Mouse (Mus musculus) layer of hippocampus, adult 8-10 months (tissue): Measurements from ENCODE around the gene Ell. TPM values are rescaled to one million over a fixed set of nuclear protein-coding genes. Genes with fewer than 3 reads are reported as not detected.
A peak's percentile ranks its signal among the peaks of the same experiment; 100 is the strongest.
"Not testable (repeated sequence)": the region's sequence is repeated elsewhere in the genome, so short reads cannot be mapped to it uniquely, and the experiment has no call there.

Source experiments
- DNase-seq, 2 experiments: peaks; one replicate each; pipeline ENCODE4 v3.0.0; 2022; ENCODE audit warnings: low spot score in 2 of 2
- total RNA-seq, 4 experiments: library from RNA; stranded (reverse); gene quantifications; 2 replicates each; pipeline ENCODE4 v1.2.4; 2022

Gene Ell
- total RNA-seq, 4 experiments from 2014 or later = 19.6 to 22.0 (median 20.8) TPM

DNA sequence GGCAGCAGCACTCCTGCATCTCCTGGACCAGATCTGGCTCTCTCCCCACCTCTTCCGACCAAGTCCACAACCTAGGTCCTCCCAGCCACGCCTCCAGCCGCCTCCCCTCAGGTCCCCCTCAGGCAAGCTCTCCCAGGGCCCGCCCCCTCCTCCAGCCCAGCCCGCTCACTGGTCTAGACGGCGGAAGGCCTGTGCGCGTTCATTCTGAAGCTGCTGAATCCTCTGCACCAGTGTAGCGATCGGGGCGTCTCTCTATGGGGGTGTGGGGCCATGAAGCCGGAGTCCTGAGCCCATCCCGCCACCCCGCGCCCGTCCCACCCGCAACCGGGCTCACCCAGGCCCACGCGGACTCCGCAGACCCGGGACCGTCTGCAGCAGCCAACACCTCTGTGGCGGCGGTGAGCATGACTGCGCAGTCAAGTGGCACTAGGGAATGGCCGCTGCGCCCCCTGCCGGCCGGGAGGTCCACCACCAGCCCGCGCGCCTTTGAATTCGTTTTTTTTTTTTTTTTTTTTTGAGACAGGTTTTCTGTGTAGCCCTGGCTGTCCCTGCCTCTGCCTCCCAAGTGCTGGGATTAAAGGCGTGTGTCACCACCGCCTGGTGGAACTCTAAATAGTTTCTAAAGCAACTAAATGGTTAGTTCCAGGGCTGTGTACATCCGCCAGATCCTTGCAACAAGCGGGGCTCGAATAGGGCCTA lies 32.8 kb upstream of the Ell start, which contains the start of gene Rex1bd:
Gene Rex1bd (minus strand): TSS at position 425 of the 699 bp plus-strand sequence.
- peak; percentile 88 to 91 for DNase-seq

DNA sequence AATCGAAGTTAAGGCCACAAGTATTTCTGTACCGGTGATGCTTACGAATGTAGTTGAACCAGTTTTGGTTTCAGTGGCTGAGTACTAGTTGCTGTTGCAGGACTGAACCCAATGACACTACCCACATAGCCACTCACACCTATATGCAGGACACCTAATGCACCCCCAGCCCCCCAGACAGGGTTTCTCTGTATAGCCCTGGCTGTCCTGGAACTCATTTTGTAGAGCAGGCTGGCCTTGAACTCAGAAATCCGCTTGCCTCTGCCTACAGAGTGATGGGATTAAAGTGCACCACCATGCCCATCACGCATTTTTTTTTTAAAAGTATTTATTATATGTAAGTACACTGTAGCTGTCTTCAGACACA lies 32.2 kb upstream of the Ell start:
- no peak for DNase-seq

DNA sequence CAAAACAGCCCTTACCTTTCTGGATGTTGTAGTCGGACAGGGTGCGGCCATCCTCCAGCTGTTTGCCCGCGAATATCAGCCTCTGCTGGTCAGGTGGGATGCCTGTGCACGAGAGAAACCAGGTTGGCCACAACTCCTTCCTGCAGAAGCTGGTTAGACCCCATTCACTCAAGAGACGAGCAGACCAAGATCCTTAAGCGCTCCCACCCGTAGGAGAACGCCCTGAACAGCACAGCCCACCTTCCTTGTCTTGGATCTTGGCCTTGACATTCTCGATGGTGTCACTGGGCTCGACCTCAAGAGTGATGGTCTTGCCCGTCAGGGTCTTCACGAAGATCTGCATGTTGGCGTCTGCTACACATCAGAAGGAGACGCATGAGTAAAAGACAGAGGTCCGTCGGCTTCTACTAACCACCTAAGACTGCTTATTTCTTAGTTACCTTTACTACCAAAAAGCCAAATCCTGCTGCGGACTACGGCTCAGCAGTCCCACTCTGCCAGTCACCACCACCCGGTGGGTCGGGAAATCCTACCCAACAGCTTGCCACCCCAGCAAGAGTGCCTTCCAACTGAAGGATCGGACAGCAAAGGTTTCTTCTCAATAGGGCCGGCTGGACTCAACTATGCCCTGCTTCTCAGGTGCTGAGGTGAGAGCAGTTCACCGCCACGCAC lies 29.8 kb upstream of the Ell start:
- DNase-seq = no peak

DNA sequence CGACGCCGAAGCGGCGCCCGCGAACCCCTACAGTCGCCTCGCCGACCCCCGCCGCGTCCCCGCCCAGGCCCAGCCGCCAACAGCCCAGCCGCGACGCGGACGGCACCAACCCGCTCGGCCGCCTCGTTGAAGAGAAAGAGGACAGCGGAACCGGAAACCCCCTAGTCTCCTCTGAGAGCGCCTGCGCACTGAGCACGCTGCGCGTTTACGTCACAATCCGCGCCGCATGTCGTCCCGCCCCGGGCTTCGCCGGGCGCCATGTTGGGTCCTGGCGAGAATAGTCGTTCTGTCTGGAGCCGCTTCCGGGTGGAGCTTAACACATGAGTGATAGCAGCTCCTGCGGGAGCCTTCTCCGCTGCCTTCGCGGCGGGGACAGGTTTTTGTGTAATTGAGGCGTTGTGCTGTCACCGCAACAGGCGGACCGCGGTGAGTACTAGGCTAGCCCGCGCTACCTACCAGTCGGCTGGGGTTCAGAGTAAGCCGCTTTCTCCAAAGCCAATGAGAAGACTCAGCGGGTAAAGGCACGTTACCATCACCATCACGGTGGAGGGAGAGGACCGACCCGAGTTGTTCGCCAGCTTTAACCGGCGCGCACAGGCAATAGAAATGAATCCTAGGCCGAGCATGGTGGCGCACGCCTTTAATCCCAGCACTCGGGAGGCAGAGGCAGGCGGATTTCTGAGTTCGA lies 28.9 kb upstream of the Ell start, which contains the start of gene Uba52:
Gene Uba52 (minus strand): TSS at position 574 of the 688 bp plus-strand sequence.
- DNase-seq = peak; percentile 96 to 98

DNA sequence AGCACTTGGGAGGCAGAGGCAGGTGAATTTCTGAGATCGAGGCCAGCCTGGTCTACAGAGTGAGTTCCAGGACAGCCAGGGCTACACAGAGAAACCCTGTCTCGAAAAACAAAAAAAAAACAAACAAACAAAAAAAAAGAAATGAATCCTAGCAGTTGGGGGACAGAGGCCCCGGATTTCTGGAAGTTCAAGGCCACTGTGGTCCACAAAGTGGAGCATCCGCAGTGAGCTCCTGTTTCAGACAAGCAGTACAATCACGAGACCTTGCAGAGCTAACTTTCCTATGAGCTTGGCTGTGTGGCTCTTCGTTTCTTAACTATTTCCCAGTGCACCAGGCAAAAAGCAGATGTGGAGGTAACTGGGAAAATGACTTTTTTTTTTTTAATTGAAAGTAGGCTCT lies 28.1 kb upstream of the Ell start:
- not testable (repeated sequence) for DNase-seq

DNA sequence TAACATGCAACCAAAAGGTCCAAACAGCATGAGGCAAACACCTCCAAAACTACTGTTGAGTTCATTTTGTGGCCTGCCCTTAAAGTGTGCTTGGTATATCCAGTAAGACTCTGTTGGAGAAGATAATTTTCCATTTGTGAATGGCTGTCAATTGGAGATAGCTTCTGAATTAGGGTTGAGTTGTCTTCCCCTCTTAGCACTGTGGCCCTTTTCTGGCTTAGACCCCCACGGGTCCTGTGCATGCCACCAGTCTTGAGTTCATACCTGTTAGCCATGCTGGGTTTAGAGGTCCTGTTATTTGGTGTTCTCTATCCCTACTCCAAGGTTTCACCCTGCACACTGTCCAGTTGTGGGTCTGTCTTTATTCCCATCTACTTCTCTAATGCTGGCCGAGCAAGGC lies 27.5 kb upstream of the Ell start:
- no peak for DNase-seq

DNA sequence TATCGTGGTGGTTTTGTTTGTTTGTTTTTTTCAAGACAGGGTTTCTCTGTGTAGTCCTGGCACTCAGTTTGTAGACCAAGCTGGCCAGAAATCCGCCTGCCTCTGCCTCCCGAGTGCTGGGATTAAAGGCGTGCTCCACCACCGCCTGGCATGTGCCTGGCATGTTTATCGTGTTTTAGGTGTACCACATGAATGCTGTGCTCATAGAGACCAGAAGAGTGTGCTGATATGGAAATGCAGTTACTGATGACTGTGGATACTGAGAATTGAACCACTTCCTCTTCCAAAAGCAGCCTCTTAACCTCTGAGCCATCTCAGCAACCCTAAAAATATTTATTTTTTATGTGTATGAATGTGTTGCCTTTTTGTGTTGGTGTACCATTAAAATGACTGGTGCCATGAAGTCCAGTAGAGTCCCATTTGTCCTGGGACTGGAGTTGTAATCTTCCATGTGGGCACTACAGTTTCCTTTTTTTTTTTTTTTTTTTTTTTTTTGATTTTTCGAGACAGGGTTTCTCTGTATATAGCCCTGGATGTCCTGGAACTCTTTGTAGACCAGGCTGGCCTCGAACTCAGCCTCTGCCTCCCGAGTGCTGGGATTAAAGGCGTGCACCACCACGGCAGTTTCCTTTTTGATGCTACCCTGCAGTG lies 26.9 kb upstream of the Ell start:
- DNase-seq = no peak

DNA sequence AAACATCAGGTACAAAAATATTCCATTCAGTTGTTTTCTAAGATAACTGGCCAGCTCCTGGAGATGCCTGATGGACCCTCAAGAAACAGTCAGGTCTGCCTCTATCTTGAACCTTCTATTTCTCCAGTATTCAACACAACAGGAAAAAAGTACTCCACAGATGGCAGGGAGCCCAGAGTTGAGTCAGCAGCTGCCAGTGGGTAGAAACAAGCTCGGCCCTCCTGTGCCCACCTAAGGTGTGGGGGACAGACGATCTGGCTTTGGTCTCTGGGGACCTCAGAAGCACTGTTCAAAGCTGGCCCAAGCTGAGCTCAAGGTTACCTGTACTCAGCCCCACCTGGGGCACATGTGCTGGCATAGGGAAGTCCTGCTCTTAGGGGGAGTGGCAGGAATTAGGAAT lies 25.8 kb upstream of the Ell start:
- no peak for DNase-seq

DNA sequence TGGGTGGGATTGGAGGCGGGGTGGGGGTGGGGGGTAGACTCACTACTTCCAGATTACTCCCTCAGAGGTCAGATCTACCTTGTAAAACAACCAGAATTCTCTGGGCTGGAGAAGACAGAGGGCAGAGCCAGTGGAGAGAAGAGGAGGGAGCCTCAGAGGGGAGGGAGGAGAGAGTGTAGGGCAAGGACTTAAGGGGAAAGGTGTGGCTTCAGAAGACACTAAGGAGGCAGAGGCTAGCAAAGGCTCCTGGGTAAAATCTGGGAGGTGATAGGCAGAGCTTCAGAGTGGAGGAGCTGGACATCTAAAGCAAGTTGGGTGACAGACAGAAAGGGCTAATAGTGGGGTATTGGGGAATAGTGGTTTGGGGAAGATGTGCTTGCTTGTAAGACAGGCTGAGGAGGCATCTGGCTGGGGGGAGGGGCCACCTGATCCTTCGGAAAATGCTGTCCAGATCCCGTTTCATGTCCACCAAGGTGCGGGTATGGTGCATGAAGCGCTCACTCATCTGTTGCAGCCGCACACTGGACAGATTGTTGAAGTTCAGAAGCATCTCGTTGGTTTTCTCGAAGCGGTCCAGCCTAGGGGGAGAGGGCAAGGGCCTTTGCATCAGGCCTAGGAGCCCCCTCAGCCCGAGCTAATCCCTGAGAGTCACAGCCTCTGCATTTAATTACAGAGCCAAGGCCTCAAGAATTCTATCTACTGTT lies 21.2 kb upstream of the Ell start:
- DNase-seq = no peak

DNA sequence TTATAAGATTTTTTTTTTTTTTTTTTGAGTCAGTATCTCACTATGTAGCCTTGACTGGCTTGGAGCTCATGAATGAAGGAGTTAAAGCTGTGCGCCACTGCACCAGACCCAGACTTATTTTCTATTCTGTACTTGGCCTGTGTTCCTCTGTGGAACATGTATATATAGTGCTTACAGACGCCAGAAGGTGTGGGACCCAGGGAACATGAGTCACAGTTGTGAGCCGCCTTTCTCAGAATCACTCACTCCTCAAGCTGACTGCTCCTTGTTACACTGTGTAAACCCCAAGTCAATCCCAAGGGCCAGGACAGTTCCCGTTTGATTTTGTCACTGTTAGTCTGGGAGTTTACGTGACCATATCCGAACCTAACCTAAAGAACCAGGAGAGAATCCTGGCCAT lies 20.2 kb upstream of the Ell start:
- DNase-seq = no peak

DNA sequence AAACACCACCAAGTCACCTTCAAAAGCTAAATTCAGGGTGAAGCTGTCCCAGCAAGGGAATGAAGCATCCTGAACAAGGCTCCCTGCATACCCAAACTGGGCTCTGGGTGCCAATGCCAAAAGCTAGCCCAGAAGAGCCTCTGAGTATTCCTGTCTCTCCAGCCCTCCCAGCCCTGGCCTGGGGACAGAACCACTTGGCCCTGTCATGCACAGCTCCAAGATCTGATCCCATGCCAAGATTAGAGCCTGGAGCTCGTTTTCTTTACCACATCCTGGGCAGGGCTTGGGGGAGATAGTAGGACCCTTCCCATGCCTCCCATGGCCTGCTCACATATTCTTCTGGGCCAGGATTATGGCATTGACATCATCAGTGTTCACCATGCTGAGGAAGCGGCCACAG lies 19.7 kb upstream of the Ell start:
- DNase-seq = no peak

DNA sequence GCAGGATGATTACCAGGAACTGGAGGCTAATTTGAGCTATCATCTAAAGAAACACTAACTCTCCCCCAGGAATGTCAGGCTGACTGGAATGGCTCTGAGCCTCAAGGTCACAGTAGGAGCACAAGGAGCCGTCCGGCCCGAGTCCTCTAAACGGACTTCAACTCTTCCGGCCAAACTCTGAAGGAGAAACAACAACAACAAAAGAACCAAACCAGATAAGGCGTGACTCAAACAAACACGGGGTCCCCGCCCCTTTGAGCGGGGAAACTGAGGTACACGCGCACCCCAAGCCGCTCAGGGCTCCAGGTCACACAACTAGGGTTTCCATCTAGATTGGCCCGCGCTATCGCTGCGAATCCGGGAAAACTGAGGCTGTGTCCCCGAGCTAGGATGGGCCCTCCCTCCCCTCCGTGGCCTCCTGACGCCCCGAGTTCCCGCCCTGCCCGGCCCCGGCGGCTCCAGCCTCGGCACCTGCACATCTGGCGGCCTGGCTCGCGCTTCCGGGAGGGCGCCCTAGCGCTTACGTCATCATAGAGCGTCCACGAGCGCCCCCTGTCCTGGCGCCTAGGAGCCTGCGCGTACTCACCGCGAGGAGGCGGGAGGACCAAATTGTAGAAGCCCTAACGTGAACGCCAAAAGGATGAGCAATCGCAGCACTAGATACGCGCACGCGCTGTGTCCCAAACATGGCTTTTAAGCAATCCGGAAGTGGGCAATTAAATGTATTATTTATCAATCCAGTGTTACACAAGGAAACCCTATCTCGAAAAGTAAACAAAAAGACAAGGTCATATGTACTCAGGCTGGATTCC lies 16.5 kb upstream of the Ell start:
- DNase-seq = peak; percentile 94 to 96

DNA sequence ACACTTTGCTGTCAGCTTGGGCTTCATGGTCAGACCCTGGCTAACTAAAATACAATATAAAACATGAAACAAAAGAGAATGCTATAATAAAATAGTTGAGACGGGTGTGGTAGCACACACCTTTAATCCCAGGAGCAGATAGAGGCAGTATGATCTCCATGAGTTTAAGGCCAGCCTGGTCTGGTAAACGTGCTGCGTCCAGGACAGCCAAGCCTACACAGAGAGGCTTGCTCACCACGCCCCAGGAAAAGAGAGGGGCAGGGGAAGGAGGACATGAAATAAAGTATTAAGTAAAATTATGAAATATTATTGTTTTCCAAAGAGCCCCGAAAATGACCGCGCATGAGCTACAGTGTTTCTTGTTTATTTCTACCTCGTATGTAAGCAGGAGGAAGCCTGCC lies 12.1 kb upstream of the Ell start:
- no peak for DNase-seq

DNA sequence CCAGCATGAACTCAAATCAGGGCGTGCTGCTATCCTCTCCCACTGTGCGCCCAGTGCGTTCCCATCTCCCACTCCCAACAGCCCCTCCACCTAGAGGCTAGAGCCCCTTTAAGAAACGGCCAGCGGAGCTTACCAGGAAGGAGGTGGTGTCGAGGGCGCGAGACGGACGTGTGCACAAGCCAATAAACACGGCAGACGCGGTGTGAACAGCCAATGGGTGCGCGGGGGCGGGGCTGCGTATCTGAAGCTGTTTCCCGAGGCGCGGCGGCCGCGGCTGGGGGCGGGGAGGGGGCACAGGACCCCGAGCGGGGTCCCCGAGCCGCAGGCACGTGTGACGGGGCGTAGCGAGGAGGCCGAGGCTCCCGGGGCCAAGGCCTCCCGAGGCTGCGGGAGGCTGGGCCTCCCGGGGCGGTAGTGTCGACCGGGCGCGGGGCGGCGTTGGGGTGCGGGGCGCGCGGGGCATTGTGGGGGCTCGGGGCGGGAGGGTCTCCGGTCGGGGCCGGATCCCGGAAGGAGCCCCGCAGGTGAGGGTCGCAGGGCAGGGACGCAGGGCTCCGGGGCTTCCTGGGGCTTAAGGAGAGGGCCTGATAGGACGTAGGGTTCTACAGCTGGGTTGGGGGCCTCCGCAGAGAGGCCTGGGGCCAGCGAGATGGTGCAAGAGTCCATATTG lies 11.6 kb upstream of the Ell start, which contains the start of the genes Fkbp8 and Kxd1:
Gene Fkbp8 (plus strand): TSS at position 213 of the 670 bp plus-strand sequence.
Gene Kxd1 (minus strand): TSS at position 445 of the 670 bp plus-strand sequence.
- peak; percentile 96 to 100 for DNase-seq

DNA sequence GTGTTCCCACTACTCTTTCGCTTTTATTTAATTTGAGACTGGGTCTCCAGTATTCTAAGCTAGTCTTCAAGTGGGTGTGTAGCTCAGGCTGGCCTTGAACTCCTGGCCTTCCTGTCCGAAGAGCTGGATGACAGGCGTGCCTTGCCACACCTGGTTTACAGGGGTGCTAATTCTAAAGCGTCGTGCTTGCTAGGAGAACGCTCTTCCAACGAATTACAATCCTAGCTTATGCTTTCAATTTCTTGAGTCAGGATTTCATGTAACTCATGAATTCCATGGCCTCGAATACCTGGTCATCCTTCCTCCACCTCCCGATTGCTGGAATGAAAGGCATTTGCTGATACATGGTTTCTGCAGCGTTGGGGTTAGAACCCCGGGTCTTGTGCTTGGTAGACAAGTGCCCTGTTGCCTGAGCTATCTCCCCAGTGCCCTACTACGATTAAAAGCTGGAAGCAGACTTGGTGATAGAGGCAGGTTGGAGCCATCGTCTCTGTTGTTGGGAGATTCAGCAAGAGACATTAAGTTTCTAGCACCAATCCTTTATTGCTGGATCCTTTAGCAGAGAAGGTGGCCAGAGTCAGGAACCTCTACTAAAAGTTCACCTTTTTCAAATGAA lies 11.0 kb upstream of the Ell start:
- DNase-seq = no peak

DNA sequence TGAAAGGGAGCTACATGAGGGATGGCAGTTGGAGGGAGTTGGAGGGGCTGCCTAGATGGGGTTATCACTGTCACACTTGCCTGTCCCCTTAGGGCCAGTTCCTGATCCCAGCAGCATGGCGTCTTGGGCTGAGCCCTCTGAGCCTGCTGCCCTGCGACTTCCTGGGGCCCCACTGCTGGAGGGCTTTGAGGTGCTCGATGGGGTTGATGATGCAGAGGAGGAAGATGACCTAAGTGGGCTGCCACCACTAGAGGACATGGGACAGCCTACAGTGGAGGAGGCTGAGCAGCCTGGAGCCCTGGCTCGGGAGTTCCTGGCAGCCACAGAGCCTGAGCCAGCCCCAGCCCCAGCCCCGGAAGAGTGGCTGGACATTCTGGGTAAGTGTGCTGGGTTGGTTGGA lies 10.0 kb upstream of the Ell start:
- no peak for DNase-seq

DNA sequence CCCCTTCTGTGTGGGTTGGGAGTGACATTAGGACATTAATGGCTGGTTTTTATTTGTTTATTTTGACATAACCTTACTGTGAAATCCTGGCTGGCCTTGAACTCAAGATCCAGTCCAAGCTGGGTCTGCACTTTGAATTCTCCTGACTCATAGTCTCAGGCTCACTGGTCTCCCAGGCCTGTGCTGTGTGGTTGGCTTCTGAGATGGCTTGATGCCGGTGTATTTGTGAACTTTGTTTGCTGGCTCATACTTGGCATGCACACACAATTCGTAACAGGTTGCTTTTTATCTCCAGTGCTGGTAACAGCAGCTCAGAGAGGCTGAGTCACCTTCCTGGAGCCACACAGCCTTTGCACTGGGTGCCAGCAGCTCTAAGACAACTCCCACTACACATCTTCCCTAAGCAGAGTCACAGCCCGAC lies 9.5 kb upstream of the Ell start:
- DNase-seq = no peak

DNA sequence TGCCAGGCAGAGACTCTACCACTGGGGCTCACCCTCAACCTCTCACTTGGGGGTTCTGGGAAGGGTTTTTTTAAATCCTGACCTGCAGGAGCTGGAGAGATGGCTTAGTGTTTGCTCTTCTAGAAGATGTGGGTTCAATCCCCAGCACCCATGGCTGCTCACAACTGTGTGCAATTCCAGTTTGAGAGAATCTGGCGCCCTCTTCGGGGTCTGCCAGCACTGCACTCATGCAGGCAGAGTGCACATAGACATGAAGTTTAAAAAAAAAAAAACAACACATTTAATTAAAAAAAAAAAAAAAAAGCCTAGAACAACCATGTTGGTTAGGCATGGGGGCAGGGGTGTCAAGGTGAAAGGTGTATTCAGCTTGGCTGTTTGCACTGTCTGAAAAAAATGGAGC lies 8.9 kb upstream of the Ell start:
- no peak for DNase-seq

DNA sequence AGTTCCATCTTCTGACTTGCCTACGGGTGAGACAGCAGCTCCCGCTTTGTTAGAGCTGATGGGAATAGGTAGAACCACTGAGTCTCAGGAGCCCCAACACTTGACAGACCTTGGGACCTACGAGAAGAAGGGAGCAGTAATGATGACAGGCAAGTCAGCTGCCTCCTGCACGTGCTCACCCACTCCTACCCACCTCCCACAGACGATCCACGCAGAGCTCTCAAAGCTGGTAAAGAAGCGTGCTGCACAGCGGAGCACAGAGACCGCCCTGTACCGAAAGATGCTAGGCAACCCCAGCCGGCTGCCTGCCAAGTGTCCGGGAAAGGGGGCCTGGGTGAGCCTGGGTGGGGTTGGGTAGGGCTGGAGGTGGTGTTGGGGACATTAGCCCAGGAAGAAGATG lies 5.0 kb upstream of the Ell start:
- no peak for DNase-seq
